Mouse (Mus musculus) liver, adult 2 months (tissue): Measurements from ENCODE around the gene Hist1h2br. TPM values are rescaled to one million over a fixed set of nuclear protein-coding genes. Genes with fewer than 3 reads are reported as not detected.

Experiments
- DNase-seq: peaks from one replicate; pipeline ENCODE4 v3.0.0-alpha.2; 2011; ENCODE audit warnings: low read depth, low spot score; ENCODE audit errors: extremely low read depth
- H3K27ac ChIP-seq: fragments of 200-500 bp; replicated peaks from 2 replicates; pipeline ENCODE4 v1.5.1; 2012; ENCODE audit warnings: low read depth, mild to moderate bottlenecking, control low read depth, inconsistent platforms, low read length; ENCODE audit not compliant: insufficient read depth
- H3K27me3 ChIP-seq: fragments of 200-500 bp; 2 replicates; pipeline ENCODE4 v1.6.1; 2012; ENCODE audit warnings: mild to moderate bottlenecking, moderate library complexity, low read length, inconsistent platforms; ENCODE audit not compliant: control insufficient read depth, insufficient read depth
- H3K36me3 ChIP-seq: fragments of 200-500 bp; 2 replicates; pipeline ENCODE4 v1.6.1; 2012; ENCODE audit warnings: low read length, inconsistent platforms; ENCODE audit not compliant: control insufficient read depth, insufficient read depth
- H3K4me1 ChIP-seq: fragments of 200-500 bp; 2 replicates; pipeline ENCODE4 v1.6.1; 2011; ENCODE audit warnings: low read length; ENCODE audit not compliant: control insufficient read depth, insufficient read depth
- H3K4me3 ChIP-seq: fragments of 200-500 bp; 2 replicates; pipeline ENCODE4 v1.5.1; 2011; ENCODE audit warnings: low read depth, mild to moderate bottlenecking, control low read depth, low read length, moderate library complexity; ENCODE audit not compliant: insufficient read depth
- H3K79me2 ChIP-seq: fragments of 200-500 bp; 2 replicates; pipeline ENCODE4 v1.6.1; 2012; ENCODE audit warnings: inconsistent platforms, mild to moderate bottlenecking, low read length, moderate library complexity; ENCODE audit not compliant: control insufficient read depth, insufficient read depth
- H3K9ac ChIP-seq: fragments of 200-500 bp; 2 replicates; pipeline ENCODE4 v1.6.1; 2012; ENCODE audit warnings: low read depth, mild to moderate bottlenecking, control low read depth, inconsistent platforms, low read length
- CTCF ChIP-seq: fragments of 200-500 bp; IDR thresholded peaks from 2 replicates; pipeline ENCODE4 v1.5.1; 2011; ENCODE audit warnings: low read depth, low read length, control low read depth
- POLR2A ChIP-seq: fragments of 200-500 bp; IDR thresholded peaks from 2 replicates; pipeline ENCODE4 v1.6.1; 2011; ENCODE audit warnings: low read length, control low read depth; ENCODE audit not compliant: insufficient read depth; ENCODE audit errors: extremely low read depth
- WGBS: fragments of 180-500 bp; shearing (Covaris S2); methylation state at CpG from one replicate; pipeline ENCODE4 v1.1.7; 2018; 5-methylcytosine and 5-hydroxymethylcytosine counted together
- polyA plus RNA-seq: library from polyadenylated mRNA; depleted of rRNA; stranded (reverse); fragments of >200 nt; gene quantifications from 2 replicates; pipeline ENCODE4 v1.2.3, GENCODE M21; 2012; rRNA removed
- total RNA-seq: library from RNA; depleted of rRNA; stranded (reverse); fragments of >200 nt; gene quantifications from 2 replicates; pipeline ENCODE4 v1.2.3, GENCODE M21; 2014; rRNA removed

The Hist1h2br gene
- total and polyA plus RNA-seq, 2 experiments: 0.65 to 1.0 TPM

GRCm38 (mm10) chr13:21880735-21881134, 47.2 kb downstream of the Hist1h2br start:
- TF ChIP-seq POLR2A: no peak
- H3K79me2 ChIP-seq: no peaks in the 10 kb centered on the region
- no peak overlapping the region for H3K27ac ChIP-seq
- peaks cover 2% of the 10 kb centered on the region; the same call in 1 of the 2 replicates for H3K4me1 ChIP-seq
- H3K4me3 ChIP-seq: no peak overlapping the region
- WGBS: 87% methylated on average over 6 of the region's 6 CpGs
- H3K27me3 ChIP-seq: no peaks in the 10 kb centered on the region
- H3K36me3 ChIP-seq: no peaks in the 10 kb centered on the region
- DNase-seq: no peak
- H3K9ac ChIP-seq: no peak overlapping the region

- H3K4me3 ChIP-seq: peak overlapping the region; percentile 63
- no peaks in the 10 kb centered on the region for H3K79me2 ChIP-seq
- no peaks in the 10 kb centered on the region for H3K36me3 ChIP-seq
- 0 out of 2 replicates have a peak overlapping the region, but pooled peaks have one; percentile 54 for H3K9ac ChIP-seq
- TF ChIP-seq CTCF (no peak), POLR2A (no peak)
- WGBS: 8% methylated on average over 27 of the region's 27 CpGs
- H3K4me1 ChIP-seq: peaks cover 2% of the 10 kb centered on the region; the same call in 1 of the 2 replicates
- peak; percentile 78 for DNase-seq
- no peak overlapping the region for H3K27ac ChIP-seq
- H3K27me3 ChIP-seq: no peaks in the 10 kb centered on the region
Observed at GRCm38 (mm10) chr13:21881878-21882669, 48.5 kb downstream of the Hist1h2br start.

GRCm38 (mm10) chr13:21882760-21883405, 49.3 kb downstream of the Hist1h2br start:
- peak; percentile 61 for DNase-seq

GRCm38 (mm10) chr13:21883407-21883806, 49.9 kb downstream of the Hist1h2br start:
- Histone ChIP-seq H3K4me1 (peaks cover 2% of the 10 kb centered on the region; the same call in 1 of the 2 replicates), H3K79me2 (no peaks in the 10 kb centered on the region), H3K27ac (no peak overlapping the region), H3K27me3 (no peaks in the 10 kb centered on the region), H3K4me3 (no peak overlapping the region), H3K36me3 (no peaks in the 10 kb centered on the region), H3K9ac (no peak overlapping the region)
- no peak for TF ChIP-seq POLR2A
- no peak for TF ChIP-seq CTCF
- no peak for DNase-seq
- 44% methylated on average over 5 of the region's 5 CpGs for WGBS

More at GRCm38 (mm10) chr13:21882760-21883405, 49.3 kb downstream of the Hist1h2br start:
- H3K36me3 ChIP-seq: no peaks in the 10 kb centered on the region
- H3K27me3 ChIP-seq: no peaks in the 10 kb centered on the region
- TF ChIP-seq CTCF (no peak), POLR2A (no peak)
- no peak overlapping the region for H3K9ac ChIP-seq
- WGBS: 3% methylated on average over 13 of the region's 13 CpGs
- peak overlapping the region; percentile 25 for H3K4me3 ChIP-seq
- H3K27ac ChIP-seq: no peak overlapping the region
- no peaks in the 10 kb centered on the region for H3K79me2 ChIP-seq
- H3K4me1 ChIP-seq: peaks cover 2% of the 10 kb centered on the region; the same call in 1 of the 2 replicates

- TF ChIP-seq CTCF (no peak), POLR2A (no peak)
- no peak overlapping the region for H3K4me3 ChIP-seq
- DNase-seq: no peak
- H3K4me1 ChIP-seq: peaks cover 2% of the 10 kb centered on the region; the same call in 1 of the 2 replicates
- H3K27me3 ChIP-seq: no peaks in the 10 kb centered on the region
- H3K9ac ChIP-seq: no peak overlapping the region
- no peaks in the 10 kb centered on the region for H3K79me2 ChIP-seq
- WGBS: 61% methylated on average over 4 of the region's 4 CpGs
- no peaks in the 10 kb centered on the region for H3K36me3 ChIP-seq
- no peak overlapping the region for H3K27ac ChIP-seq
Observed at GRCm38 (mm10) chr13:21884586-21884985, 51.0 kb downstream of the Hist1h2br start.

Other genes with a start within 250 kb of the Hist1h2br start
- gene Olfr1362, start 219.7 kb upstream of the Hist1h2br start, total RNA-seq: not detected in 2 replicates
- not detected in 2 replicates for gene Olfr1362, start 219.7 kb upstream of the Hist1h2br start, polyA plus RNA-seq
- gene Olfr11, start 191.2 kb upstream of the Hist1h2br start, total RNA-seq: not detected in 2 replicates
- not detected in 2 replicates for gene Olfr11, start 191.2 kb upstream of the Hist1h2br start, polyA plus RNA-seq
- not detected in 2 replicates for gene Olfr1361, start 170.4 kb upstream of the Hist1h2br start, total RNA-seq
- gene Olfr1361, start 170.4 kb upstream of the Hist1h2br start, polyA plus RNA-seq: not detected in 2 replicates
- not detected in 2 replicates for gene Olfr1360, start 156.3 kb upstream of the Hist1h2br start, total RNA-seq
- gene Olfr1360, start 156.3 kb upstream of the Hist1h2br start, polyA plus RNA-seq: not detected in 2 replicates
- not detected in 2 replicates for gene Olfr1359, start 135.6 kb upstream of the Hist1h2br start, total RNA-seq
- not detected in 2 replicates for gene Olfr1359, start 135.6 kb upstream of the Hist1h2br start, polyA plus RNA-seq
- gene Hist1h2bl, start 117.6 kb upstream of the Hist1h2br start, total RNA-seq: 1.4 and 1.5 TPM in 2 replicates
- gene Hist1h2bl, start 117.6 kb upstream of the Hist1h2br start, polyA plus RNA-seq: 0.90 TPM in 1 of 2 replicates, not detected in the other
- 8.9 and 10.2 TPM in 2 replicates for gene Hist1h2ai, start 117.3 kb upstream of the Hist1h2br start, total RNA-seq
- gene Hist1h2ai, start 117.3 kb upstream of the Hist1h2br start, polyA plus RNA-seq: 0.64 and 1.6 TPM in 2 replicates
- gene Hist1h3h, start 116.1 kb upstream of the Hist1h2br start, total RNA-seq: 24.2 and 48.6 TPM in 2 replicates
- 1.8 TPM in 1 of 2 replicates, not detected in the other for gene Hist1h3h, start 116.1 kb upstream of the Hist1h2br start, polyA plus RNA-seq
- 2.8 and 7.2 TPM in 2 replicates for gene Hist1h2bm, start 111.7 kb upstream of the Hist1h2br start, total RNA-seq
- gene Hist1h2bm, start 111.7 kb upstream of the Hist1h2br start, polyA plus RNA-seq: not detected in 2 replicates
- 21.5 and 24.9 TPM in 2 replicates for gene Hist1h4j, start 98.7 kb upstream of the Hist1h2br start, total RNA-seq
- gene Hist1h4j, start 98.7 kb upstream of the Hist1h2br start, polyA plus RNA-seq: 0.31 and 1.1 TPM in 2 replicates
- 41.2 and 45.6 TPM in 2 replicates for gene Hist1h4k, start 83.2 kb upstream of the Hist1h2br start, total RNA-seq
- 3.6 and 8.6 TPM in 2 replicates for gene Hist1h4k, start 83.2 kb upstream of the Hist1h2br start, polyA plus RNA-seq
- gene Hist1h2ak, start 79.9 kb upstream of the Hist1h2br start, total RNA-seq: 3.3 and 6.0 TPM in 2 replicates
- 0.47 TPM in 1 of 2 replicates, not detected in the other for gene Hist1h2ak, start 79.9 kb upstream of the Hist1h2br start, polyA plus RNA-seq
- 4.6 and 10.8 TPM in 2 replicates for gene Hist1h2bn, start 79.6 kb upstream of the Hist1h2br start, total RNA-seq
- not detected in 2 replicates for gene Hist1h2bn, start 79.6 kb upstream of the Hist1h2br start, polyA plus RNA-seq
- 3.5 and 4.5 TPM in 2 replicates for gene Hist1h1b, start 53.1 kb upstream of the Hist1h2br start, total RNA-seq
- 0.35 TPM in 1 of 2 replicates, not detected in the other for gene Hist1h1b, start 53.1 kb upstream of the Hist1h2br start, polyA plus RNA-seq
- gene Hist1h3i, start 50.4 kb upstream of the Hist1h2br start, total RNA-seq: 26.6 and 38.0 TPM in 2 replicates
- gene Hist1h3i, start 50.4 kb upstream of the Hist1h2br start, polyA plus RNA-seq: 4.1 and 5.4 TPM in 2 replicates
- gene Hist1h2an, start 46.5 kb upstream of the Hist1h2br start, total RNA-seq: 7.3 and 8.7 TPM in 2 replicates
- gene Hist1h2an, start 46.5 kb upstream of the Hist1h2br start, polyA plus RNA-seq: not detected in 2 replicates
- 0.40 and 0.74 TPM in 2 replicates for gene Hist1h2bp, start 46.3 kb upstream of the Hist1h2br start, total RNA-seq
- not detected in 2 replicates for gene Hist1h2bp, start 46.3 kb upstream of the Hist1h2br start, polyA plus RNA-seq
- gene Hist1h2bq, start 23.5 kb upstream of the Hist1h2br start, total RNA-seq: 2.1 and 4.9 TPM in 2 replicates
- 1.2 and 11.7 TPM in 2 replicates for gene Hist1h2bq, start 23.5 kb upstream of the Hist1h2br start, polyA plus RNA-seq
- 0.55 TPM in 1 of 2 replicates, not detected in the other for gene Hist1h2ao, start 23.3 kb upstream of the Hist1h2br start, total RNA-seq
- not detected in 2 replicates for gene Hist1h2ao, start 23.3 kb upstream of the Hist1h2br start, polyA plus RNA-seq
- 0.60 and 0.74 TPM in 2 replicates for gene Hist1h4m, start 22.0 kb upstream of the Hist1h2br start, total RNA-seq
- gene Hist1h4m, start 22.0 kb upstream of the Hist1h2br start, polyA plus RNA-seq: not detected in 2 replicates
- gene Hist1h4n, start 1.5 kb upstream of the Hist1h2br start, total RNA-seq: 336 and 466 TPM in 2 replicates
- gene Hist1h4n, start 1.5 kb upstream of the Hist1h2br start, polyA plus RNA-seq: 4.5 and 8.5 TPM in 2 replicates
- gene Hist1h2ap, start 236 bp upstream of the Hist1h2br start, total RNA-seq: 37.4 and 51.8 TPM in 2 replicates
- 6.3 and 14.0 TPM in 2 replicates for gene Hist1h2ap, start 236 bp upstream of the Hist1h2br start, polyA plus RNA-seq
- gene Zfp184, start 111.4 kb downstream of the Hist1h2br start, total RNA-seq: 0.18 and 0.60 TPM in 2 replicates
- 0.07 and 0.11 TPM in 2 replicates for gene Zfp184, start 111.4 kb downstream of the Hist1h2br start, polyA plus RNA-seq
- not detected in 2 replicates for gene Pom121l2, start 147.5 kb downstream of the Hist1h2br start, total RNA-seq
- not detected in 2 replicates for gene Pom121l2, start 147.5 kb downstream of the Hist1h2br start, polyA plus RNA-seq
- gene Prss16, start 176.0 kb downstream of the Hist1h2br start, total RNA-seq: not detected in 2 replicates
- gene Prss16, start 176.0 kb downstream of the Hist1h2br start, polyA plus RNA-seq: 0.12 TPM in 1 of 2 replicates, not detected in the other
- 1.8 and 2.6 TPM in 2 replicates for gene Hist1h2ah, start 201.8 kb downstream of the Hist1h2br start, total RNA-seq
- not detected in 2 replicates for gene Hist1h2ah, start 201.8 kb downstream of the Hist1h2br start, polyA plus RNA-seq
- gene Hist1h2bk, start 202.1 kb downstream of the Hist1h2br start, total RNA-seq: 15.6 and 28.1 TPM in 2 replicates
- 0.46 and 0.48 TPM in 2 replicates for gene Hist1h2bk, start 202.1 kb downstream of the Hist1h2br start, polyA plus RNA-seq
- gene Hist1h4i, start 207.6 kb downstream of the Hist1h2br start, total RNA-seq: 6.8 and 9.2 TPM in 2 replicates
- gene Hist1h4i, start 207.6 kb downstream of the Hist1h2br start, polyA plus RNA-seq: 5.2 and 12.3 TPM in 2 replicates
- 11.1 and 22.4 TPM in 2 replicates for gene Hist1h2ag, start 209.2 kb downstream of the Hist1h2br start, total RNA-seq
- 0.55 TPM in 1 of 2 replicates, not detected in the other for gene Hist1h2ag, start 209.2 kb downstream of the Hist1h2br start, polyA plus RNA-seq
- gene Hist1h2bj, start 209.5 kb downstream of the Hist1h2br start, total RNA-seq: 10.7 and 16.8 TPM in 2 replicates
- gene Hist1h2bj, start 209.5 kb downstream of the Hist1h2br start, polyA plus RNA-seq: 0.29 TPM in 1 of 2 replicates, not detected in the other